Mouse (Mus musculus): ENCODE measurements around the gene BC048403. TPM values are rescaled to one million over a fixed set of nuclear protein-coding genes. Genes with fewer than 3 reads are reported as not detected.

BC048403 gene
- total RNA-seq (2023): 14.2 TPM

GRCm38 (mm10) chr10:121739548-121740505 is at the start of gene BC048403:
BC048403 (plus strand) TSS chr10:121739937.

Other genes starting within 250 kb of the BC048403 start
- 73.3 TPM for gene Tbk1, start 153.2 kb upstream of the BC048403 start, total RNA-seq (2023)
- 37.4 TPM for gene Xpot, start 113.6 kb upstream of the BC048403 start, total RNA-seq (2023)
- not detected for gene D930020B18Rik, start 98.3 kb upstream of the BC048403 start, total RNA-seq (2023)

All from CD8-positive naive resting alpha-beta T cell, adult 57 days (primary cell).